Mouse (Mus musculus) midbrain, postnatal 0 days (tissue): Measurements from ENCODE around the gene Kat2b. TPM values are rescaled to one million over a fixed set of nuclear protein-coding genes. Genes with fewer than 3 reads are reported as not detected.
A peak's percentile ranks its signal among the peaks of the same experiment; 100 is the strongest.

Experiments used
- ATAC-seq: fragments of 200-750 bp; cut with Nextera tagmentation; 2 replicates; pipeline ENCODE4 v1.8.0; 2017; ENCODE audit warnings: moderate number of reproducible peaks, mild to moderate bottlenecking, moderate TSS enrichment, moderate library complexity; ENCODE audit not compliant: low FRiP score
- DNase-seq: peaks from one replicate; pipeline ENCODE4 v3.0.0-alpha.2; 2015; ENCODE audit warnings: low spot score
- H3K27ac ChIP-seq: fragments of 300-500 bp; sonication (generic); 2 replicates; pipeline ENCODE4 v1.5.1; 2014; ENCODE audit warnings: low read depth, mild to moderate bottlenecking, low read length, mixed read lengths
- H3K27me3 ChIP-seq: fragments of 300-500 bp; sonication (generic); 2 replicates; pipeline ENCODE4 v1.6.1; 2014; ENCODE audit warnings: low read length, control low read depth, mixed read lengths; ENCODE audit not compliant: insufficient read depth
- H3K36me3 ChIP-seq: fragments of 300-500 bp; sonication (generic); 2 replicates; pipeline ENCODE4 v1.6.1; 2014; ENCODE audit warnings: low read length, control low read depth, mixed read lengths; ENCODE audit not compliant: insufficient read depth
- H3K4me1 ChIP-seq: fragments of 300-500 bp; sonication (generic); 2 replicates; pipeline ENCODE4 v1.6.1; 2014; ENCODE audit warnings: mild to moderate bottlenecking, control low read depth, antibody characterized with exemption, low read length, mixed read lengths; ENCODE audit not compliant: insufficient read depth
- H3K4me2 ChIP-seq: fragments of 300-500 bp; sonication (generic); 2 replicates; pipeline ENCODE4 v1.6.1; 2014; ENCODE audit warnings: low read depth, mild to moderate bottlenecking, low read length, mixed read lengths; ENCODE audit not compliant: poor library complexity, severe bottlenecking
- H3K4me3 ChIP-seq: fragments of 300-500 bp; sonication (generic); 2 replicates; pipeline ENCODE4 v1.5.1; 2014; ENCODE audit warnings: low read depth, mild to moderate bottlenecking, low read length, moderate library complexity
- H3K9ac ChIP-seq: fragments of 300-500 bp; sonication (generic); replicated peaks from 2 replicates; pipeline ENCODE4 v1.6.1; 2014; ENCODE audit warnings: mild to moderate bottlenecking, low read length, moderate library complexity, mixed read lengths; ENCODE audit not compliant: poor library complexity, severe bottlenecking
- H3K9me3 ChIP-seq: fragments of 300-500 bp; sonication (generic); 2 replicates; pipeline ENCODE4 v1.6.1; 2016; ENCODE audit warnings: low read length, control low read depth
- CTCF ChIP-seq: IDR thresholded peaks from 2 replicates; pipeline ENCODE4 v1.5.1; 2016; ENCODE audit warnings: antibody characterized with exemption, mild to moderate bottlenecking
- WGBS: fragments of 180-500 bp; shearing (Covaris S2); extraction: QIAGEN DNeasy Blood & Tissue Kit; methylation state at CpG from one replicate; pipeline ENCODE4 v1.1.7; 2014; 5-methylcytosine and 5-hydroxymethylcytosine counted together
- polyA plus RNA-seq: library from polyadenylated mRNA; unstranded; fragments of >200 nt; fragmentation: Nextera tagmentation; extraction: Ambion mirVana; gene quantifications from 2 replicates; pipeline ENCODE4 v1.2.1, GENCODE M21; 2015
- total RNA-seq: library from RNA; depleted of rRNA; stranded (reverse); fragments of >200 nt; gene quantifications from 2 replicates; pipeline ENCODE4 v1.2.3, GENCODE M21; 2014

Kat2b gene
- total and polyA plus RNA-seq, 2 experiments from 2014 or later: 3.6 to 22.5 TPM

DNA sequence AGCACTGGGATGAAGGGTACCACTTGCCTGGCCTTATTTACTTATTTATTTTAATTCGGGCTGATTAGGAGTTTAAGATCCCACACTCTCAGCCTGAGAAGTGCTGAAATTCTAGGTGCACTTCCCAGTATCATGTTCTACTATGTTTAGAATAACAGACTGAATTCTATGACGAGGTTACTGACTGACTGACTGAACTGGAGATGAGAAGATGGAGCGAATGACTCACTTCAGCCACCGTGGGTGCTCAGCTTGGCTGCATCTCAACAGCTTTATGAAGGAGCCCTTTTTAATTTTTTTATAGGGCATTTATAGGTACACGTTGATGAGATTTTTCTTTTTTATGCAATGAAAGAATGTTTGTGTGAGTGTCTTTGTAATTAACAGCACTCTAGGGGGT is 11.1 kb downstream of the Kat2b start:
- 82% methylated on average over 5 of the region's 5 CpGs for WGBS
- Histone ChIP-seq H3K27ac (no peak overlapping the region), H3K9ac (no peak overlapping the region), H3K4me1 (no peaks in the 10 kb centered on the region), H3K9me3 (no peaks in the 10 kb centered on the region), H3K4me3 (no peak overlapping the region), H3K4me2 (no peak overlapping the region), H3K27me3 (no peaks in the 10 kb centered on the region), H3K36me3 (no peaks in the 10 kb centered on the region)
- TF ChIP-seq CTCF: no peak
- ATAC-seq (no peak), DNase-seq (no peak)

DNA sequence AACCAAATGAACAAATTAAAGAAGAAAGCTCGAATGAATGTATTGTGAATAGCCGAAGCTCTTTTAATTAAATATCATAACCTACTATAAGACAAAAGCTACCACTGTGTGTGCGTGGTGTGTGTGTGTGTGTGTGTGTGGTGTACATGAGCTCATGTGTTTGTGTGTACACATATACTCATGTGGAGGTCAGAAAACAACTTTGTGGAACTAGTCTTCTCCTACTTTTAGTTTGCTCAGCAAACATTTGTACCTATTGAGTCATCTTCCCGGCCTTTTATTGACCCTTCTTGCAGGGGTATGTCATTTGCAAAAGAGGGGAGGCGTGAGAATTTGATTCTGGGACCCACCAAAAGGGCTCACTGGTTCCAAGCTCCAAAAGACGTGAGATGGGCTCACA is 11.6 kb downstream of the Kat2b start:
- 89% methylated on average over 6 of the region's 6 CpGs for WGBS

DNA sequence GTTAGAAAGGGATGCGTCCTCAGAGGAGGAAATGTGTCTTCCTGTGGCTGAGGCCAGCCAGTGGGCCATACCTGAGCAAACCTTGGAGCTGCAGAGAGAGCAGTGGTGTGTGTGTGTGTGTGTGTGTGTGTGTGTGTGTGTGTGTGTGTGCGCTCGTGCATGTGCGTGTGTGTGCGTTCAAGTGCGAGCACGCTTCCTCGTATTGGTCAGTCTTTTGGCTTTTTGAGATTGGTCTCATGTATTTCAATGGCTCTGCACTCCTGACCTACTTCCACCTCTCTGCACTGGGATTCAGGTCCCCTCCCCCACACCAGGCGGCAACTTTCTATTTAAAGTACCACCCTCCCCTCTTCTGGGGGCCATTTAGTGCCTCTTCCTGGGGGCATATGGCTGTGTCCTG is 12.1 kb downstream of the Kat2b start:
- no peak overlapping the region for H3K4me2 ChIP-seq
- WGBS: 75% methylated on average over 9 of the region's 9 CpGs
- peak; percentile 36; the same call in 1 of the 2 replicates for ATAC-seq
- no peaks in the 10 kb centered on the region for H3K4me1 ChIP-seq
- no peak overlapping the region for H3K9ac ChIP-seq
- H3K27me3 ChIP-seq: no peaks in the 10 kb centered on the region
- no peak overlapping the region for H3K4me3 ChIP-seq
- DNase-seq: no peak
- H3K36me3 ChIP-seq: no peaks in the 10 kb centered on the region
- TF ChIP-seq CTCF: no peak
- no peaks in the 10 kb centered on the region for H3K9me3 ChIP-seq
- no peak overlapping the region for H3K27ac ChIP-seq

More for the DNA sequence above, 11.6 kb downstream of the Kat2b start:
- Histone ChIP-seq H3K9ac (no peak overlapping the region), H3K4me1 (no peaks in the 10 kb centered on the region), H3K27me3 (no peaks in the 10 kb centered on the region), H3K4me2 (no peak overlapping the region), H3K9me3 (no peaks in the 10 kb centered on the region), H3K36me3 (no peaks in the 10 kb centered on the region), H3K4me3 (no peak overlapping the region), H3K27ac (no peak overlapping the region)
- ATAC-seq: no peak
- TF ChIP-seq CTCF: no peak
- no peak for DNase-seq

DNA sequence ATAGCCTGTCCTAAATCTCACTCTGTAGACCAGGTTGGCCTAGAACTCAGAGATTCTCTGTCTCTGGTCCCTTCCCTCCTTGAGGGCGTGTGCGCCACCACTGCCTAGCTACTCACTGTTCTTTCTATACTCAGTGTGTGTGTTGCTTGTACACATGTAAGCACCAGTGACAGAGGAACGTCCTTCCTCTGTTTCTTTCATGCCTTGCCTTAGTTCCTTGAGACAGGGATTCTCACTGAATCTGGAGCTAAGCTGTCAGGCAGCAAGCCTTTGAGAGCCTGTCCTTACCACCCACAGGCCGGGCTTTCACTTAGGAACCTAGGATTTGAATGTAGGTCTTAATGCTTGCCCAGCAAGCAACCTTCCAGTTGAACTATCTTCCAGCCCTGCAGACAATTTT is 13.0 kb downstream of the Kat2b start:
- Histone ChIP-seq H3K4me2 (no peak overlapping the region), H3K4me3 (no peak overlapping the region), H3K36me3 (no peaks in the 10 kb centered on the region), H3K4me1 (no peaks in the 10 kb centered on the region), H3K27ac (no peak overlapping the region), H3K9ac (no peak overlapping the region), H3K27me3 (no peaks in the 10 kb centered on the region), H3K9me3 (no peaks in the 10 kb centered on the region)
- no peak for TF ChIP-seq CTCF
- DNase-seq (no peak), ATAC-seq (no peak)
- WGBS: 53% methylated on average over 4 of the region's 4 CpGs

DNA sequence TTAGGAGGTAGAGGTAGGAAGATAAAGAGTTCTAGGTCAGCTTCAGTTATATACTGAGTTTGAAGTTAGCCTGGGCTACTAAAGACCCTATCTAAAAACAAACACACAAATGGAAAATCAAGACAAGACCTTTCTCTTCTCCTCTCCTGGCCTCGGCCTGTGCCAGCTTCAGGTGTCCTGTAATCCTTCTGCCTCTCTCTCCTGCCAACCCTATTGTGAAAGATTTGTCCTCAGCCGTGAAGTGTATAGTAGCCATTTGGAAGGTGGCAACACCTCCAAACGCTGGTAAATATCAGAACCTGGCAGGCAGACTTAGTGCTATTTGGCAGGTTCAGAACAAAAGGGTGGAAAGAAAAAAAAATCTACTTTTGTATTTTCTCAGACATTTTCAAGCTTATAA is 13.6 kb downstream of the Kat2b start:
- no peak overlapping the region for H3K4me3 ChIP-seq
- TF ChIP-seq CTCF: no peak
- WGBS: 63% methylated on average over 3 of the region's 3 CpGs
- no peaks in the 10 kb centered on the region for H3K9me3 ChIP-seq
- no peak overlapping the region for H3K9ac ChIP-seq
- ATAC-seq: no peak
- no peak overlapping the region for H3K4me2 ChIP-seq
- no peaks in the 10 kb centered on the region for H3K4me1 ChIP-seq
- no peaks in the 10 kb centered on the region for H3K27me3 ChIP-seq
- DNase-seq: no peak
- no peaks in the 10 kb centered on the region for H3K36me3 ChIP-seq
- H3K27ac ChIP-seq: no peak overlapping the region

DNA sequence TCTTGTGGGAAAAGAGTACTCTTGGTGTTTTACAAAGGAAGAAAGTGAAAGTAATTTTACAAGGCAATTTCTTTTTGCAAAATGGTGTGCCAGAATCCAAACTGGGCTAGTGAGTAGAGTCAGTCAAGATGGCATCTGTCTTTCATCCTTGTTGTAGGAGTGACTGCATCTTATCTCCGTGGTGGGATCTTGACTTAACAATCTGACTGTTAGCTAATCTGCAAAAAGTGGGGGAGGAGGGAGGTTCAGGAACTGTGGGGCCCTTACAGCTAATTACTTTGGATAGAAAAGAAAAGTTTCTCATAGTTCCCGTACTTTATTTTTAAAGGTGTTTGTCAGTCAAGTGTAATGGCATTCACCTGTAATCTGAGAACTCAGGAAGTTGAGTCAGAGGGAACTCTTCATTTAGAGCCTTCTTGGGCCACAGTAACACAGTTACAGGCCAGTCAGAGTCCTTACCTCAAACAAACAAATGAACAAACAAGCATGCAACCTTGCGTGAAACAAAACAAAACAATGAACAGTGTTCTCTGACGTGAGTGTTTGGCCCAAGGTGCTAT is 15.4 kb downstream of the Kat2b start:
- TF ChIP-seq CTCF: no peak
- H3K36me3 ChIP-seq: no peaks in the 10 kb centered on the region
- peaks cover 1% of the 10 kb centered on the region; the same call in 1 of the 2 replicates for H3K4me1 ChIP-seq
- no peak overlapping the region for H3K4me2 ChIP-seq
- H3K9ac ChIP-seq: no peak overlapping the region
- H3K4me3 ChIP-seq: no peak overlapping the region
- ATAC-seq (no peak), DNase-seq (no peak)
- H3K9me3 ChIP-seq: no peaks in the 10 kb centered on the region
- H3K27me3 ChIP-seq: no peaks in the 10 kb centered on the region
- WGBS: 77% methylated on average over 4 of the region's 4 CpGs
- no peak overlapping the region for H3K27ac ChIP-seq
